Mouse (Mus musculus) telencephalon, adult 2 months (tissue): ENCODE measurements at regions not wholly inside any gene's neighbourhood (a gene's known extent, or its start where the extent isn't known, plus 50 kb on each side); places are given as distances from the start of the nearest gene placed in this dataset.
A peak's percentile ranks its signal among the peaks of the same experiment; 100 is the strongest.

Experiments used
- DNase-seq: peaks from one replicate; pipeline ENCODE4 v3.0.0-alpha.2; 2011; ENCODE audit warnings: low read depth, low spot score

- peak; percentile 44 for DNase-seq
Observed at GRCm38 (mm10) chr14:48330965-48331622, 114.8 kb upstream of the Tmem260 start.

GRCm38 (mm10) chr14:48331623-48332000, 114.3 kb upstream of the Tmem260 start:
- peak; percentile 68 for DNase-seq

DNA sequence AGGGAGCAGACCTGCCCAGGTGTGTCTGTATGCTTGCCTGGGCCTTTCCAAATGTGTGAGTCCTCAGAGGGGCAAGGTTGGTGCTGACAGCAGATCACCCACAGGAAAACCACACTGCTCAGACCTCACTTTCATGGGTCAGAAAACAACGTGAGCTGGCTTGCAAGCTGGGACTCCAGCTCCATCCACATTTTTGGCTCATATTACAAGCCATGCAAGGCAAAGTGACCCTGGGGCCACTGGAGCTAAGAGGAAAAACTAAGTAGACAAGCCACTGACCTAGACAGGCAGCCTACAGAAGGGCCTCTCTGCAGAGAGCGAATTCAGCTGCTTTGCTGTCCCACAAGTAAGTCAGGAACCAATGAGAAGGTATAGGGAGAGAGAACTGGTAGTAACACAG, 113.7 kb upstream of the Tmem260 start:
- no peak for DNase-seq

- peak; percentile 12 for DNase-seq
Observed at GRCm38 (mm10) chr14:48332660-48333059, 113.3 kb upstream of the Tmem260 start.

- no peak for DNase-seq
Observed at GRCm38 (mm10) chr14:48334106-48334809, 111.7 kb upstream of the Tmem260 start.

GRCm38 (mm10) chr14:48339434-48339833, 106.5 kb upstream of the Tmem260 start:
- DNase-seq: no peak

DNA sequence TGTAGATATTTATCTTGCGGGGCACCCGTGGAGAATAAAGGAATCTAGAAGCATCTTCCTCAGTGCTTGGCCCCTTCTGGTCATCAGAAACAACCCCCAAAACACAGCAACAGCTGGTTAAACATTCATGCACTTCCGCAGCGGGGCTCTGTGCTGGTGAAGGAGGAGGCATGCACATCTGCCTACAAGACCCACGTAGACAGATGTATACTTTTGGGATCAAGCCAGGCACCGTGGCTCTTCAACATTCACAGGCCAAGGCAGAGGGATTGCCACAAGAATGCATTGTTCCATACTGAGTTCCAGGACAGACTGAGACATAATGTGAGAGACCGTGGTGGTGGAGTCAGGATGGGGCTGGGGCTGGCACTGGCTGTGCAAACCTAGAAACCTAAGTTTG, 103.0 kb upstream of the Tmem260 start:
- DNase-seq: no peak

DNA sequence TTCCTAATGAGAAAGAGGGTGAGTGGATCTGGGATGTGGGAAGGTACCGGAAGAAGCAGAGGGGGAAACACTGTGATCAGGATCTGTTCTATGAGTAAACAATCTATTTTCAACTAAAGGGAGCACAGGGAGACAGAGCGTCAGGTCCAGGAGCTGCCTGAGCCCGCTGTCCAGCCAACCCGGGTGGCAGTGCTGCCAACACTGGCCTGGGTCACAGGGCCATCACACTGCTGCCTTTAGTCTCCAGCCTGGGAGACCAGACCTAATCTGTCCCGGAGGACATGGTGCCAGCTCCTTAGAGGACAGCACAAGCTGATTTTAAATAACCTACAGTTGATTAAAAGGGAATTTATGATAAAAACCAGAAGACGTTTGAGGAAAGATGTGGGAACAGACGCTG, 100.0 kb upstream of the Tmem260 start:
- DNase-seq: no peak

DNA sequence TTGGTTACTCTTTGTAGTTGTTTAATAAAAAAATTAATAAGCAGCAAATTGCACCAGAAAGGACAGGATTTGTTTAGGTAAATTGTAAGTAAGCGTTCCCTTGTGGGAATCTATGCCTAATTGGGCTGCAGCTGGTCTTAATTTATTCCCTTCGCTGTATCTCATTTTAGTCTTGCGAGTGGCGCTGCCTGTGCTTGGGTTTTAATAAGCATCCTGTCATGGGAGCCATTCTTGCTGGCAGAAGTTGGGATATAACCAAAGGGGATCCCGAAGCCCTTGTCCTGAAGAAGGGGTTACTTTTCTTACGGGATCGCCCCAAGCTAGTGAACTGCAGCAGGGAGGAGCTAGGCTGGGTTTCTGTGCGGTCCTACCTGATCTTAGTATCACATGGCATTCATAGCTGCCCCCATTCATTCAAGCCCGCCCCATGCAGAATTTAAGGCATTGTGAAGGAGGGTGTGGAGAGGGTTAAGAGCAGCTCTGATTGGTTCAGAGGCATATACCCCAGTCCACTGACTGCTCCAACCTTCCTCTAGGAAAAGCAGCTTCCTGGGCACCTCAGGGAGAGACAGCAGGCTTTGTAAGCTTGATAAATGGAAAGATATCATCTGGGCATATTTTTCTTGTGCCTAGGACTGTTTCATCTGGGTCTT, 96.4 kb upstream of the Tmem260 start:
- no peak for DNase-seq

- DNase-seq: no peak
Observed at GRCm38 (mm10) chr14:48351652-48352051, 94.3 kb upstream of the Tmem260 start.

GRCm38 (mm10) chr14:48352825-48353224, 93.1 kb upstream of the Tmem260 start:
- DNase-seq: no peak

DNA sequence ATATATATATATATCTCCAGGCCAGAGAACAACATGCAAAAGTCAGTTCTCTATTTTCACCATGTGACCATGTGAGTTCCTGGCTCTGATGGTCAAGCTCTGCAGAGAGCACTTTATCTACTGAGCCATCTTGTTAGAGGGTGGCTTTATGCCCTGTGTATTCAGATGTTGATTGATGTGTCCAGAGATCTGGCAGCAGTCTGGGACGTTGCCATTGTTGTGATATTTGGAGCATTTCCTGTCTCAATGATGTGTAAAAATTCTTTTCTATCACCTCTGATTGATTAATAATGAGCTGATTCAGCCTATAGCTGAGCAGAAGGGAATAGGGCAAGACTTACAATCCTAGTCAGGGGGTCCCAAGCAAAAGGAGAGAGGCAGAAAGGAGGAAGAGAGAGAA, 91.7 kb upstream of the Tmem260 start:
- DNase-seq: no peak

GRCm38 (mm10) chr14:48357441-48357840, 88.5 kb upstream of the Tmem260 start:
- no peak for DNase-seq

DNA sequence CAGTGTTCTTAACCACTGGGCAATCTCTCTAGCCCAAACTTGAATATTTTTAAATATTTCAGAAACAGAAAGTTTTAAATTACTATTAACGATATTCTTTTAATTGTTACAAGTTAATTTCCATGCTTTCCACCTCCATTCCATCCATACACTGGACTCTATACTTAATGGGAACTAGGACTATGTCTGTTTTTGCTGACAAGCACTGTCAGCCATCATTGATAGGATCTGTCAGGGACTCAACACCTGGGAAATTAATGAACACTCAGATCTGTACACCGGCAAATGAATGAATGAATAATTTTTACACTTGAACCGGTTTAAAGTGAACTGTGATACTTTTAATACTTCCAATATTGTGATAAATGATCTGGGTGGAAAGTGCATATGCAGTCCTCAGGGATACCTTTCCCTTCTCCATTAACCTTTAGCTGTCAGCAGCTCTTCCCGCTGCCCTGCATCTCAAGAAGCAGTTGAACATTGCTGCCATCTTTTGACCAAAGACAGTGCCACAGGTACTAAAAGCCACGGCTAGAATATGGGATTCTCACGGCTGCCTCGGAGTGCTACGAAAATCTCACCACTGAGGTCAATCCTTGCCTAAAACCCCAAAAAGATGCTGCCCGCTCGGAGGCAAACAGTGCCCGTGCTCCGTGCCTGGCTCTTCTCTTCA, 87.3 kb upstream of the Tmem260 start:
- peak; percentile 11 for DNase-seq

- DNase-seq: no peak
Observed at GRCm38 (mm10) chr14:48361820-48362219, 84.1 kb upstream of the Tmem260 start.

GRCm38 (mm10) chr14:48367006-48367405, 78.9 kb upstream of the Tmem260 start:
- peak; percentile 70 for DNase-seq

DNA sequence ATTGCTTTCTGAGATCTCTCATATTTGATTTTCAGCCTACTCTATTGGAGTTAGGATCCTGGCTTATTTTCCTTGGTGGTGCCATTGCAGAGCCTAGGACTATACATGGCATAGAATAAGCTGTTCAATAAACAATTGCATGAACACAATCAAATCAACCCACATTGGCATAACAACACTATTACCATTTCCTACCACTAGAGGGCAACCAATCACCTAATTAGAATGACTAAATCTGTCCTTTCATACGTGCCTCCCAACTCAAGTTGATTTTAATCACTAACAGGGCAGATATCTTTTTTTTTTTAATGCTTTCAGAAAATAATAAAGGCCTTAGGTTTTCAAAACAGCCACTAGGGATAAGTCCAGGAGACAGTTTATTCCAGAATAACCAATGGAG, 75.6 kb upstream of the Tmem260 start:
- DNase-seq: peak; percentile 41

DNA sequence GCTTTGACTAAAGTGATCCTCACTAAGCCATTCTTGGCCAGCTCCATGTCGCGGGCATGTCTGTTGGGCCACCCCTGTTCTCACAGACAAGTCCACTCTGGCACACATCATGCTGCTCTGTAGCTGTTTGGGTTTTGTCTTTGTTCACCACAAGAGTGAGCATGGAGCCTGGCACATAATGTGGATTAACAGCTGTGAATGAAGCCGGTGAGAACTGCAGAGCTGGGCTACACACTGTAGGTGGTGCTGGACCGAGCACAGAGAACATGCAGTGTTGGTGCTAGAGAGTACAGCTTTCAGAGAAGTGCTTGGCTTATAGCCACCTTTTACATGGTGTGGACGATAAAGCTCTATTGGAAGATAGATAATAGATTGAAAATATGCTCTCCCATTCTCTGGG, 74.2 kb upstream of the Tmem260 start:
- DNase-seq: peak; percentile 59

DNA sequence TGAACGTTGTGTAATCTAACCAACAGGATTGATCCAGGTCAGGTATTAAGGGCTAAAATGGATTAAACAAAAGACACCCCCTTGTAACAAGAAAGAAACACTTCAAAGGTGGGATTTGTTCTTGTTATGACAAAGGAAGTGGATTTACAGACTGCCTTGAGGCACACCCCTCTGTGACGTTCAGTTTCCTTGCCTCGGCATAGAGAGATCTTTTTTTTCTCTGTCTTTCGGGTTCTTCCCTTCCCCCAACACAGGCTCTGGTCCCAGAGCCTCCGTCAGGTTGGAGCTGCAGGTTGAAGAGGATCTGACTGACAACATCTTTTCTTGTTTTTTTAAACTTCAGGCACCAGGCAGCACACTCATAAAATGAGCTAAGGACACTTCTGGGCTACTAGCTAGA, 69.8 kb upstream of the Tmem260 start:
- DNase-seq: no peak
